Mouse (Mus musculus) mature B cell (primary cell): ENCODE results near the gene Abcc8.

Experiments
- in situ Hi-C: fragments of 300-500 bp; cut with MboI; formaldehyde crosslinking; loops from 2 replicates; pipeline ENCODE4 v1.14.3; 2019

Abcc8 gene

GRCm38 (mm10) chr7:46105484-46105883, 74.3 kb downstream of the Abcc8 start:
- in situ Hi-C loops = no loop called here

DNA sequence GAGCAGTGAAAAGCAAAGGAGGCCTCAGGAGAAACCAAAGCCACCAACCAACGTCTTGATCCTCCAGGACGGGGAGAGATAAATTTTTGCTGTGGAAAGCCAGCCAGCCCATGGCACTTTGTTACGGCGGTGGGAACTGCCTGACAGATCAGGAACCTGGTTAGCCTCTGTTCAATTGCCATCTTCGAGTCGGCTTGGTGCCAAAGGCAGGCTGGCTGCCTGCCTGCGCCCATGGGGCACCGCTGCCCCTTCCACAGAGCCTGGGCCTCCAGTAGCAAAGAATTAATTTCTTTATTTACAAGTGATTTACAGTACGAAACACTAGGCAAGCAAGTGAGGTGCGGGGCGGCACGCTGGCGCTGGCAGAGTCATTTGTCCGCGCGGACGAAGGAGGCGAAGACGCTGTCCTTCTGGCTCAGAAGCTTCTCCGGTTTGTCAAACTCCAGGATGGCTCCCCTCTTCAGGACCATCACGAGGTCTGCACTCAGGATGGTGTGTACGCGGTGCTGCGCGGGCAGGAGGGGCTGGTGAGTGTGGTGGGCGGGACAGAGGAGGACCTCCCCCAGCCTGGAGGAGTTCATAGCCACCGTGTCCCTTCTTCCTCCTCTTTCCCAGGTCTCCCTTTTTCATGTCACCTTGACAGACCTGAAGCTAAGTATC, 75.4 kb downstream of the Abcc8 start:
- in situ Hi-C loops = no loop called here

GRCm38 (mm10) chr7:46103771-46104170, 76.1 kb downstream of the Abcc8 start:
- in situ Hi-C loops = no loop called here

DNA sequence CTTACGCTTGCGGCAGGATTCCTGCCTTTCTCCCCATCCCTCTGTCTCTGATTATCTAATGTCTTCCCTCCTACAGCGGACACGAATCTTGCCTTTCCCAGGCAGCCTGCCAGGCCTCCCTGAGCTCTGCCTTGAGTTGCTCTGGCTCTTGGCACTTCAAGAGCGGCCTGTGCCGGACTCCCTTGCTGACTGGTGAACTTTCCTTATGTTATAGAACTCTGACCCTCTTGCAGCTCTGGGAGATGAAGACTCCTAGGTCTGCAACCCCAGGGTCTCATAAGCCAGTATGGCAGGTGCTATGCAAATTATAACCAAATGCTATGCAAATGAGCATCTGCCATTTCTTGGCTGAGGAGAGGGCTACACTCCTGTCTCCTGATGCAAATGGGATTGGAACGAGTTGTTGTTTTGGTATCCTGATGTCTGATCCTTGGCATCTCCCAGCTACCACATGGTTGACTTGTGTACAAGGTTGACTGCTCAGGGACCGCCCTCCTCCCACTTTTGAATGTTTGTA, 76.7 kb downstream of the Abcc8 start:
- in situ Hi-C loops = no loop called here

GRCm38 (mm10) chr7:46100563-46100962, 79.3 kb downstream of the Abcc8 start, which contains the start of gene Kcnj11:
Gene Kcnj11, minus strand, starts transcription at chr7:46100764.
- in situ Hi-C loops = no loop called here

- in situ Hi-C loops = no loop called here
Observed at GRCm38 (mm10) chr7:46099682-46100081, 80.2 kb downstream of the Abcc8 start.

- in situ Hi-C loops = no loop called here
Observed at GRCm38 (mm10) chr7:46098919-46099286, 80.9 kb downstream of the Abcc8 start.

DNA sequence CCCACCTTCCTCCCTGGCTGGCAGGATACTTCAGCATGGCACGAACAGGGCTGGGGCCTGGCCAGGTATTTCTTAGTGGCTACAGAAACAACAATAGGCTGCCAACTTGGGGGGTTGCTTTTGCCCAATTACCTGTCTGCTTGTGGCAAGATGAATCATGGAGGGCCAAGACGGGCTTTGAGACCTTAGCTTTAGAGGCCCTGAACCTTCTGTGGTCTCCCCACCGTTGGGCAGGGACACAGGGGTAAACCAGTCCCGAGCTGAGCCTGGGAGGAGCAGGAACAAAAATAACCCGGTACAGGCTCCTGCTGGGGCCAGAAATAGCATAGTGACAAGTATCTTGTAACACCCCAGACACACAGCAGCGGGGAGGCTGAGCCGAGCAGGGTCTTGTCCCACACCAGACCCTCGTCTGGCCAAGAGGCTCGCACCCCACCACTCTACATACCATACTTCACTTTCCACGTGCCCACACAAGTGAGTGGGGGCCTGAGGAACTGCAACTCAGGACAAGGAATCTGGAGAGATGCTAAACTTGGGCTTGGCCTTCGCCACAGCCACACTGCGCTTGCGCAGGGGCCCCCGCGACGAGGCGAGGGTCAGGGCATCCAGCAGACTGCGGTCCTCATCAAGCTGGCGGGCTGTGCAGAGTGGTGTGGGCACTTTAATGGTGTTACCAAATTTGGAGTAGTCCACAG, 81.5 kb downstream of the Abcc8 start:
- in situ Hi-C loops = no loop called here

DNA sequence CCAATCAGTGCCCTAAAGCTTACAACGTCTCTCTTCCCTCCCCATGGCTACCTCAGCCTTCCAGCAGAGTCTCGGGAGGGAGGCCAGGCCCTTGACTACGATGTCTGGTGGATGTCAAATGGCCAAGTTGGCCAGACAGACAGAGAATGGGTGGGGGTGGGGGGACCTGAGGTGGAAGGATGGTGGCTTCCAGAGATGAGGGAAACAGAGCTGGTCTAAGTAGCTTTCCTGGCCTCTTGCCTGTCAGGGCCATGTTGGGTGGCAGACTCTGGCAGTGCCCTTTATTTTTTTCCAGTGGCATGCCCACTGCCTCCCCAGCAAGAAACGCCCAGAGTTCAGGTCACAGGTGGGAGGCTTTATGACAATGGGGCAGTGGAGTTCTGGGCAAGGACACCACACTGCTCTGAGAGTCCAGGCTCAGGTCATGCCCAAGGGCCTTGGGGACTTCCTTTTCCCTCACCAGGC, 82.5 kb downstream of the Abcc8 start:
- in situ Hi-C loops = no loop called here

- in situ Hi-C loops = no loop called here
Observed at GRCm38 (mm10) chr7:46096136-46096535, 83.7 kb downstream of the Abcc8 start.

DNA sequence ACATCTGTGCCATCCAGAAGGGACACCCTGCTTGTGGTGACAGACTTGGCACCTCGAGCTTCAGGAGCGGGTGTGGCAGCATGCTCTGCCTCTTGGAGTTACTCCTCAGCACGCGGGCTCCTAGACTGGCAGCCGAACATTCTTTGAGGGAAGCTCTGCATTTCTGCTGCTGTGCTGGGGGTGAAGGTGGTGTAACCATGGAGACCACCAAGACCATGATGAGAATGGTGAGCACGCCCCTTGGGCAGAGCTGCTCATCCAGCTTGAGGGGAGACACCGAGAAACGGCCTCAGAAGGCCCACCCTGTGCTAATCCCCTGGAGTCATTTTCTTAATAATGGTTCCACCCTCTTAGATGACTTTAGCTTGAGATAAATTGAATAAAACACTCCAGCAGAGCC, 87.0 kb downstream of the Abcc8 start:
- in situ Hi-C loops = no loop called here

DNA sequence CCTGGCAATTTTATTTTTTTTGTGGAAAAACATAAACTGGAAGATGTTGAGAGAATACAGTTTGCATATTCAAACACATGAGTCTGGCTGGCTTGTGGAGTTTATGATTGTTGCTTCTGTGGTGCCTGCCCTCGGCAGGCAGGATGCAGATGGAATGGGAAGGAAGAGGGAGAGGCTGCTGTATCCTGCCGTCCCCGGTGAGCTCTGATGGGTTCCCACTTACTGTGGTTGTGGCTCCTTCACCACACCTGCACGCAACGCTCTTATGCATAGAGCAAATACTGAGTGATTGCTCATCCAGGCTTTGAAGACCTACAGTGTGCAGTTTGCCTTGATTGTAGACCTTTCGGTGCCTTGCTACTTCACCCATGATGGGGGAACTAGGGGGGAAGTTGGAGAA, 91.6 kb downstream of the Abcc8 start:
- in situ Hi-C loops = no loop called here

GRCm38 (mm10) chr7:46086378-46086777, 93.5 kb downstream of the Abcc8 start:
- in situ Hi-C loops = no loop called here

DNA sequence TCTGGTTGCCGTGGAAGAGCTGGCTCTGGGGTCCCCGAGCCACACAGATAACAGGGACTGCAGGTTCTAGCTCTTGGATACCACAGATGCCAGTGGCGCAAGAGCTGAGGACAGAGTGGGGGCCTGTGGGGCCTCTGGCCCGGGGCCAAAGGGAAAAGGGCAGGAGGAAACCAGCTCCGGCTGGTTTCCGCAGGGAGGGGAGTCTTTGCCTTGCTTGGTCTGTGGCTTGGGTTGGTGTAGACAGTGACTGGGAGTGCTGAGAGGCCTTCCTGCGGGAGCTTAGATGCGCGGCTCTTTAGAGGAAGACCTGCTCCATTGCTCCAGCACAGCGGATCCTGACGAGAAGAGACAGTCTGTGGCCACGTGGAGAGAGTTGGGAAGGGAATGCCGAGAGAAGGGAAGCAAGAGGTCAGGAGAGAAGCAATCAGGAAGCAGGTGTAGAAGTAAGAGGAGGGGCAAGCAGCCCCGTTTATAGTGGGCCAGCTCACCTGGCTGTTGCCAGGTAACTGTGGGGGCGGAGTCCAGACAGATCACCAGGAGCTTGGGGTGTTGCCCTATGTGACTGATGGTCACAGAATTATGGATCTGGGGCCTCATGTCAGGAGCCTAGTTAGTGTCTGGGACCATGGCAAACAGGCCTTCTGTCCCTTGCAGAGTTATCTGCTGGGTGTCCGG, 94.9 kb downstream of the Abcc8 start:
- in situ Hi-C loops = no loop called here

DNA sequence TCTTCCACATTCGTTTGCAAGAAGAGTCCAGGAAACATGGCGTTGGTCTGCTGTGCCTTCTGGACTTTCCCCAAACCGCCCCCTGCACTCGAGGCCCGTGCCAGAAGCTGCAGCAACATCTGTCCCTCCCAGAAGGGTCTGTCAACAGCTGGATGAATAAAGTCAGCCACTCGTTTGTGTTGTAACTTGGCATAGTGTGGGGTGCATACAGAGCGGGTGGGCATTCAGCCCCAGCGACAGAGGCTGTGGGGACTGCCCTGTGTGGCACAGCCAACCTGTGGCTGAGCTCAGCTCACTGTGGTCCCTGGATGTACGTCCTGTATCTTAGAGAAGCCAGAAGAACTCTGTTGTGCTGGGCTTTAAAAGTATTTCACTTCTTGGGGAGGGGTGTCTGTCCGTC, 95.8 kb downstream of the Abcc8 start:
- in situ Hi-C loops = no loop called here

DNA sequence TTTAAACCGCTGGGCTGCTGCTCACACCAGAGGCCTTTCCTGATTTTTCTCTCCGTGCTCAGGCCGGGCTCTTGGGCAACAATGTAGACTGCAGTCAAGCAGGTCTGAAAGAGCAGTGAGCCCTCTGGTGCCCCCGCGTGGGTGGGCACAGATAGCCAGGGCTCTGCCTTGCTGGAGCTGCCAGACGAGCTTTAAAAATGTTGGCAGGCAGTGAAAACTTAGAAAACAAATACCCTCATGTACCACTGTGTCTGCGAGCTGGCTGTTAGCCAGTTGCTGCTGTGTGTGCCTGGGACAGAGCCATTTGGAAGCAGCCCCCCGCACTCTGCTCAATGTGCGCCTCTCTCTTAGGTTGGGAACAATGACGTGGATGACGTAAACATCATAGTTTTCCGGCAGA, 102.2 kb downstream of the Abcc8 start:
- in situ Hi-C loops = no loop called here

GRCm38 (mm10) chr7:46076844-46077243, 103.0 kb downstream of the Abcc8 start:
- in situ Hi-C loops = no loop called here

DNA sequence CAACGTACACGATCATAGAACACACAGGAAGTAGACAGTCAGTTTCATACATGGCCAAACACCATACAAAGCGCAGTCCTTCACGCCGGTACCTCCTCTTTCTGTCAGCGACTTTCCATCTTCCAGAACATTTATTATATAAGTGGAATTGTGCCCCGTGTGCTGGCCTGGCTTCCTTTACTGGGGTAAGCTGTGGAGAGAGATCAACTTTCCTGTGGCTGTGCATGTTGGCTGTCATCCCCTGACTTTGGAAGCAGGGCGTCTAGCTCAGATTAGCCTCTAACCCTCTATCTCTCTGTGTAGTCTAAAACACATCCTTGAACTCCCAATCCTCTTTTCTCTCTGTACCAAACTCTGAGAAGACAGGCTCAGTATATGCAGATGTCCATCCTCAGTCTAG, 111.0 kb downstream of the Abcc8 start:
- in situ Hi-C loops = no loop called here

DNA sequence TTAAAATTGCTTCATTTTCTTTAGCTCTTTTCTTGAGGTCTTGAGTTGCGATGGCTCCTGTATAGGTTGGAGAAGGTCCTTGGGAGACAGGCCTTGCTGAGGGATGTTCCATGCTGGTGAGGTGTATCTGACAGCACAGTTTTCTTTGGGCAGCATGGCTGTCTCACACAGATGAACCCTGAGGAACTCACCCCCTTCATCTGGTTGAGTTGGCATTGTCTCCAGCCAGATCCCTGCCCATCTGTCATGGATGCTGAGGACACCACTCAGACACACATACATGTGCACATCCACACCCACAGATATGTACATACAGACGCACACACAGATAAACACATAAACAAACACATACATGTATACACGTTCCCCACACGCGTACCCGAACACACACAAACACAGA, 116.5 kb downstream of the Abcc8 start:
- in situ Hi-C loops = no loop called here

GRCm38 (mm10) chr7:46061614-46062013, 118.2 kb downstream of the Abcc8 start:
- in situ Hi-C loops = no loop called here

DNA sequence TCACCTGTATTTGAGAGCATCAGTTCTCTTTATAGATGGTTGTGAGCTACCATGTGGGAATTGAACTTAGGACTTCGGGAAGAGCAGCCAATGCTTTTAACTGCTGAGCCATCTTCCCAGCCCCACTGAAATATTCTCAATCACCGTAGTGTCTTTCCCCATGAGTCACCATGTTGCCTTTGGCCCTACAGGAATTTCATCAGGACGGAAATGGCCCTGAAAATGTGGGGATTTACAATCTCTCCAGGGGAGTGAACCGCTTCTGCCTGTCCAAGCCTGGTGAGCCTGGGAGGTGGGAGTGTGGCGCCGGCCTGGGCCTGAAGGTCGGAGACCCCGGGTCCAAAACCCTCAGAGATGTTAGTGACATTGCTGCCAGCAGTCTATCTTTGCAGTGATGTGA, 119.1 kb downstream of the Abcc8 start:
- in situ Hi-C loops = no loop called here

GRCm38 (mm10) chr7:46058882-46059281, 121.0 kb downstream of the Abcc8 start:
- in situ Hi-C loops = no loop called here
